Mouse (Mus musculus): Measurements from ENCODE around the gene Tex22. TPM values are rescaled to one million over a fixed set of nuclear protein-coding genes. Genes with fewer than 3 reads are reported as not detected.

The Tex22 gene
- polyA plus RNA-seq, 1 experiment, result not detected

DNA sequence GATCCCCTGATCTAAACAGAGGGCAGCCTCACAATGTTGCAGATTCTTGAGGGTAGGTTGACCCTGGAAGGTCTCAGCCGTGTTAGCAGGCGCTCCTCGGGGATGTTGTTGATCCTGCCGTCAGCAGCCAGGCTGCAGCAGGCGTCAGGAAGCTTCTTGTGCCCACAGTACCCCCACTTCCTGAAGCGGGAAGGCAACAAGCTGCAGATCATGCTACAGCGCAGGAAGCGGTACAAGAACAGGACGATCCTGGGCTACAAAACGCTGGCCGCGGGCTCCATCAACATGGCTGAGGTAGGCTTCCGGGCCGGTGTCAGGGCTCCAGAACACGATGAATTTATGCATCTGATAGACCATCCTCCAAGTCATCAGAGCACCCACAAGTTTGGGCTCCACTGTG lies 27.4 kb upstream of the Tex22 start:
- no peak for TF ChIP-seq GATA1 (IDR thresholded peaks at IDR 0.05; ENCODE audit: low read length)

DNA sequence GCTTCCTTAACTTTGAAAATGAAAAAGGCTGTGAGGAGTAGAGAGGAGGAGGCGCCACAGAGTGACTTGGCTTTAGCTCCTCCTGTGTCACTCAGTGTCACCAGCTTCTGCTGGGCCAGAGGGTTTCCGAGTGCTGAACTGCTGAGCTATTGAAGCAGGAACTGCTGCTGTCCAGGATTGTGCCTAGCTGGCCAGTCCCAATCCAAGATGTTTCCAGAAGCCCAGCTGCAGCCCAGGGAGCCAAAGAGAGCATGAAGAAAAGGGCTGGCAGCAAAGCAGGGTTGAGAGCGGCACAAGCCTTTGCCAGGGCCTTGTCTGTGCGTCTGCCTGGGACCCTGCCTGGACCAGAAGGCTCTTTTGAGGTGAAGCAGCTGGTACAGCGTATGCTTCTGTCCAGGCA lies 26.2 kb upstream of the Tex22 start:
- no peak for TF ChIP-seq GATA1 (IDR thresholded peaks at IDR 0.05; ENCODE audit: low read length)

DNA sequence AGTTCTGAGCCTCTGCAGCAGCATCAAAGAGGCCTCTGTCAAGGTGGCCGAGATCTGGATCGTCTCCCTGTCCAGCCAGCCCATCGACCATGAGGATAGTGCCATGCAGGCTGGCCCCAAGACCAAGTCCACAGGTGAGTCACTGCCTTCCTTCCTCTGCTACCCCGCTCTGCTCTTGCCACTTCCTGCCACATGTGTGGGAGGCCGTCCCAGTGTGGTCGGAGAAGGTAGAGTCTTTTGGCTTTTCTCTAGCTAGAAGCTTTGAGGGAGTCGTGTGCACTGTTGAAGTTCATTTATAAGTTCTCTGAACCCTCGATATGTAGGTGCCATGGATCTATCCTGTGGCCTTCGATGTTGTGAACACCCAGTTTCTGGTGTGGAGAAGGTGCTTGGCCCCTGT lies 24.5 kb upstream of the Tex22 start:
- TF ChIP-seq GATA1 (IDR thresholded peaks at IDR 0.05; ENCODE audit: low read length), result no peak

DNA sequence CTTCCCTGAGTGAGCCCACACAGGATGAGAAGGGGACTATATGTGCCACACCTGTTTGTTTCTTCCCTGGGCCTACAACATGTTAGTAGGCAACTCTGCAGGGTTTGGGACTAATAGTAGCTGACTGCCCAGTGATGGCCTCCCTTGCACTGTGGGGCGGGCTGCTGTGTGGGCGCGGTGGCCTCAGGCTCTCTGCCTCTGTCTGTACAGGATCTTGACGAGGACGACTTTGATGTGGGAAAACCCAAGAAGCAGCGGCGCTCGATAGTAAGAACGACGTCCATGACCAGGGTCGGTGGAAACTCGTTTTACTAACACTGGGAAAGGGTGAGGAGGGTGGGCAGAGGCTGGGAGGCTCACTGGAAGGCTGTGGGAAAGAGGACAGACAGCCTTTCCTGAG lies 23.6 kb upstream of the Tex22 start:
- no peak for TF ChIP-seq GATA1 (IDR thresholded peaks at IDR 0.05; ENCODE audit: low read length)

DNA sequence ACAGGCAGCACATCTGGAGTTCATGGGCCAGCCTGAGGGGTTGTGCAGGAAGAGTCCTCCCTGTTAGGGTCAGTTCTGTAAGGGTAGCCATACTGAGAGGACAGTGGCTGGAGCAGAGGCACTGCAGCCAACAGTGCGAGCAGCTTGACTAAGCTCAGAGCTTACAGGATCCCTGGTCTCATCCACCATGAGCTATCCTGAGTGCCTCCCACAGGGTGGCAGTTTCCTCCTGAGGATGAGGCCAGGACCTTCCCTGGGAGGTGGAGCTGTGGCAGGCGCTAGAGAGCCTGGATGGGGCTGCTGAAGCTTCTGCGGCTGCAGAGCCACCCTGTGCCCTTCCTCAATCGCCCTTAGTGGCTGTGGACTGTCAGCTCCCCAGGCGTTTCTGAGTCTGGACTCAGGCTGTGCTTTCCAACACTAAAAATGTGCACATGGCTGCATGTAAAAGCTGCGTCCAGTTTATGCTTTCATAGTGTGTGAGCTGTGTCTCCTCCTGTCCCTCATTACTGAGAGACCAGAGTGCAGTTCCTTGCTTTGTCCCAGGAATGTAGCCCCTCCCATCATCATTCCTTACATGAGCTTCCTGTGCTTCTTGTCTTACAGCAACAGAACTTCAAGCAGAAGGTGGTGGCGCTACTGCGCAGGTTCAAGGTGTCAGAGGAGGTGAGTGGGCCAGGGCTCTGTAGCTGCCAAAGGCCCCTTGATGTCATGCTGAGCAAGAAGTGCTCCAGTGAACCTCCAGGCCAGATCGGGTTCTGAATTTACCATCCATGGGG lies 22.5 kb upstream of the Tex22 start:
- no peak for TF ChIP-seq GATA1 (IDR thresholded peaks at IDR 0.05; ENCODE audit: low read length)

DNA sequence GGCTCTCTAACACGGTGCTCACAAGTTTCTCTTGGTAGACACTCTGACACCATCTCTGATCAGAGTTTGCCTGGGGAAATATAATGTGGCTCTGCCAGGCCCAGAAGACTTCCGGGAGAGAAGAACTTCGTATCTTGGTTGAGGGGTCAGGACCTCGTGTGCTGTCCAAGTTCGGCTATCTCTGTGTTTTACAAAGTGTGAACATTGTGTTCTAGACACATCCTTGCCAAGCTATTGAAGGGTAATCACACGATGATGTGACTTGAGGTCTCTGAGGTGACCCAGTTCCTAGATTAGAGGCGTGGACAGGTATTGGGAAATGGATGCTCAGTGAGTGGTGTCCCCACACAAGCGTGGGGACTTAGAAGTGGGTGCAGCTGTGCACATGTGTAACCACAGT lies 18.2 kb upstream of the Tex22 start:
- TF ChIP-seq GATA1 (IDR thresholded peaks at IDR 0.05; ENCODE audit: low read length), result no peak

DNA sequence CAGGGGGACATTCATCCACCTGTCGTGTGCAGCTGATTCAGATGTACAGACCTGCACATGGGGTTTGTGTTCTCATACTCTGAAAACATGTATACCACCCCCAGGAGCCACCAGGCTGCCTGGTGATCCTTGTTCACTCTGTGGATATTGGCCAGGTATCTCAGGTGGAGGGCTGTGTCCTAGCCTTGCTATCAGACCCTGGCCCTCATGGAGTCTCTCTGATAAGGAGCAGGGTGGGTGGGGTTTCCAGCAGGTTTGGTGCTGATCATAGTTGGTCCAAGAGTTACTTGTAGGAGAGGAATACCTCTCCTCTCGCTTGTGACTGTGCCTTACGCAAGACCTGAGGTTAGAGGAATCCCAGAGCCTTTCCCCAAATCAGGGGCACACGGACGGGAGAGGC lies 14.1 kb upstream of the Tex22 start:
- TF ChIP-seq GATA1 (IDR thresholded peaks at IDR 0.05; ENCODE audit: low read length), result no peak

DNA sequence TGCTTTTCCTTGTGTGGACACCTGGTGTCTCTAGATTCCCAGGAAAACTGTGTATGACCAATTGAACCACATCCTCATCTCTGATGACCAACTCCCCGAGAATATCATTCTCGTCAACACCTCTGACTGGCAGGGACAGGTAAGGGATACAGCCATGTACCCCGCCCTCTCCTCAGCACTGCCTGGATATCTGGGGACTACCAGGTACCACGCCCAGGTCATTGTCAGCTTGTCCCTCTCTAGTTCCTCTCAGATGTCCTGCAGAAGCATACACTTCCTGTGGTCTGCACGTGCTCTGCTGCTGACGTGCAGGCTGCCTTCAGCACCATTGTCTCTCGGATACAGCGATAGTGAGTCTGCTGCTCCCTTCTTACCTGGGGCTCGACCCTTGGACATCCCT lies 12.7 kb upstream of the Tex22 start:
- no peak for TF ChIP-seq GATA1 (IDR thresholded peaks at IDR 0.05; ENCODE audit: low read length)

DNA sequence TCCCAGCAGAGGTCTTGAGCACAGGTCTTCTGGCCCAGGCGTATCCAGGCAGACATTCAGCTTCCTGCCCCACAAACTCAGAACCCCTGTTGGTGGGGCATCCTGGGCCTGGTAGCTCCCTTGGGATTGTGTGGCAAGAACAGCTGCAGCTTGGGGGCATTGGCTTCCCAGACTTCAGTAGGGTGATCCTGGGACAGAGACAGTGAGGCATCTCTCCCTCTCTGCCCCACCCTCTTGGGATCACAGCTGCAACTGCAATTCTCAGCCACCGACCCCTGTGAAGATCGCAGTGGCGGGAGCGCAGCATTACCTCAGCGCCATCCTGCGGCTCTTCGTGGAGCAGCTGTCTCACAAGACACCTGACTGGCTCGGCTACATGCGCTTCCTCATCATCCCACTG lies 12.1 kb upstream of the Tex22 start:
- no peak for TF ChIP-seq GATA1 (IDR thresholded peaks at IDR 0.05; ENCODE audit: low read length)

DNA sequence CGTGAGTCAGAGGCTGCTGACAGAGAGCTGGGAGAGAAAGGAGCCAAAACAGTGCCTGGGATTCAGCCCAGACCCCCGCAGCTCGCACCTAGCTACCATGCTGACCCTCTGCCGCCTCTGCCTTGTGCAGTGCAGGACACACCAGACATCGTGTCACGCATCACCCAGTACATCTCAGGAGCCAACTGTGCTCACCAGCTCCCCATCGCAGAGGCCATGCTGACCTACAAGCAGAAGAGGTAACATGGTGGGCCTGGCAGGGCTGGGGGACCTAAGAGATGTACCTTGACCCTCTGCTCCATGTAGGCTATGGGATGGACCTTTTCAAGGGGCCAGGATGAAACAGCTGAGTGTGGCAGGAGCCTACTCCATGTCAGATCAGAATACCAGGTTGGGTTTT lies 10.6 kb upstream of the Tex22 start:
- no peak for TF ChIP-seq GATA1 (IDR thresholded peaks at IDR 0.05; ENCODE audit: low read length)

DNA sequence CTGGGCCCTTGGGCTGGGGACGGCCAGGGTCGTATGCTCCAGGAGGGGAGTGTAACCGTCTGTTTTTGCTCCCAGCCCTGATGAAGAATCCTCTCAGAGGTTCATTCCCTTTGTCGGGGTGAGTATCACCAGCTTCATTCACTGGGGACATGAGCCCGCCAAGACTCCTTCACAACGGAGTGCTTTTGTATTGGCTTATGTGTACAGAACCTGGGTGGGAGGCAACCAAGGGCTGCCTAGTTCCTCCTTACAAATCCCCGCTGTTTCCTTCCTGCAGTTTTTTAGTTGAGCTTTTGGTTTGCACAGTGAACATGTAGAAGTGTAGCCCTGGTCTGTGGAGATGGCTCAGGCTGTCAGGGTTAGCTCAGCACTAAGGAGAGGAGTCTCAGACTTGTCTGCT lies 6.3 kb upstream of the Tex22 start:
- no peak for TF ChIP-seq GATA1 (IDR thresholded peaks at IDR 0.05; ENCODE audit: low read length)

DNA sequence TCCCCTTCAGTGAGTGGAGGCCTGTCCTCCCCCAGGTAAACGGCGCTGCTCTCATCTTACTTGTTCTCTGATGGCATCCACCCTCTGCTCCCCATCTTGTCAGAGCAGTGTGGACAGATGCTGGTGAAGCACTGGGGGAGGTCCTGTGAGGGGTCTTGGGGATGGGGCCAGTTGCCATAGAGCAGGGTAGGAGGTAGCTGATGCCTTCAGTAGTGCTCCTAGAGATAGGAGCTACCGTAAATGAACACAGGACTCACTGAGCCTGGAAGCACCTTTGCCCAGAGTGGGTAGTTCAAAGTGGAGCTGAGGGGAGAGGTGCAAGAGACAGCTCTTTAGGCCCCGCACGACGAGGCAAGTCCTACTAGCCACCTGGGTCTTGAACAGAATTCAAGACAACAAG lies 4.9 kb upstream of the Tex22 start:
- TF ChIP-seq GATA1 (IDR thresholded peaks at IDR 0.05; ENCODE audit: low read length), result no peak

DNA sequence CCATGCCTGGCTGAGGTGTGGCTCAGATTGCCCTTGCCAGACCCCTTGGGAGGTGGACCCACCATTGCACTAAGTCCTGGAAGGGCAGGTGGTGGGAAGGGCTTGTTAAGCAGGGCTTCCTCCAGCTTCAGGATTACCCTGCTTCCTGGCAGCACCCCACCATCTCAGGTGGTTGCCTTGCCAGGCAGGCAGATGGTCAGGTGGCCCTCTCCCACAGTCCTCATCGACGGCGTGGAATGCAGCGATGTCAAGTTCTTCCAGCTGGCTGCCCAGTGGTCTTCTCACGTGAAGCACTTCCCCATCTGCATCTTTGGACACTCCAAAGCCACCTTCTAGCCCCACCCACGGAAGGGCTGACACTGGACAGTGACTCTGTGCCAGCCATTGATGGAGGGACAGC lies 3.0 kb upstream of the Tex22 start:
- no peak for TF ChIP-seq GATA1 (IDR thresholded peaks at IDR 0.05; ENCODE audit: low read length)

DNA sequence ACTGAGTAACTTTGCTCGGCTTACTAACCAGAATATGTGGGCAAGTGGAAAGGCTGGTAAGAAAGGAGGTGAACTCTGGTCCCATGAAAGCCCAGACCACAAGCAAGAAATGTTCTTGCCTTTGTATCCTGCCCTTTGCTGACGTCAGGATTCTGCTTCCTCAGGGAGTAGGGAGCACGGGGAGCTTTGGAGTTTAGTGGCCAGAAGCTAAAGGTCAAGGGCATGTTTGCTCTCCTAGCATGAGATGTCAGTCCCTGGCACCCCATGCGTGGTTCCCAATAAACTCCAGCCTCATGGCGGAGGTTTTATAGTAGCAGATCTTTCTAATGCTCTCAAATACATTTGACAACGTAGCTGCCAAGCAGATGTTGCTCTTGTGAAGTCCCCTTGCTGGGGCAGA lies 2.5 kb upstream of the Tex22 start:
- no peak for TF ChIP-seq GATA1 (IDR thresholded peaks at IDR 0.05; ENCODE audit: low read length)

DNA sequence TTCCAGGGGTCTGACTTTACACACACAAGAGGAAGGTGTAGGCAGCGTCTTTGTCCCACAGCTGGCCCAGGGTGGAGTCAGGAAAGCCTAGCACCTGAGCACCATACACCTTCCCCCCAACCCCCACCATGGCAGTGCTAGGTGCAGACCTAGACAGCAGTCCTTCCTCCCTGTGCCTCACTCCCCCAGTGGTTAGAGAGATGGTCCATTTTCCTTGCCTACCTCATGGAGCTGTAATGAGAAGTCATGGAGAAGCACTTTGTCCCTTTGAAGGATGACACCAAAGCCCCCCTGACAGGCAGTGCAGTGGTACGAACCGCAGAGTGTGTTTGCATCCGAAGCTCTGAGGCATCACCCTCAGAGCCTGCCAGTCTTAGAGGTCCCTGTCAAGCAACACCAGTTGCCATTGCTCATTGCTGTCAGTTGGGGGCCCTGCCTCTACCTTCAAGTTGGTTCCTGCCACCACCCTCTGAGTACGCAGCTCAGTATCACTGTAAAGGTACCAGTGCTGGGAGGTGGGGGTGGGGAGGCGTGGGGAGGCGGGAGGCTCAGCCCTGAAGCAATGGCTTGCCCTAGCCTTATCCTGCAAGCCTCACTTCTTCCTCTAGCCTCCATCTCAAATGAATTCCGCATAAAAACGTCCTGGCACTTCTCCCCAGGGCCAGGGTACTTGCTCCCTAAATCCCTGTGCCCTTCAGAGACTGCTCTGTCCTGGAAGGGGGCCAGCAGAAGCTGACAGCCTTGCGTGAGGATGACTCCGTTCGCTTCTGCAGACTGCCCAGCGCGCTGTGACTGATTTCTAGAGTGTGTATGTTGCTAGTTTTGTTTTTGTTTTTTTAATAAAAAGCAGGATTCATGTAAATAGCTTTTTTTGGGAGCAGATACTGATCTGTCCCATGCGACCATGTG lies 628 bp upstream of the Tex22 start:
- TF ChIP-seq GATA1 (IDR thresholded peaks at IDR 0.05; ENCODE audit: low read length), result no peak

DNA sequence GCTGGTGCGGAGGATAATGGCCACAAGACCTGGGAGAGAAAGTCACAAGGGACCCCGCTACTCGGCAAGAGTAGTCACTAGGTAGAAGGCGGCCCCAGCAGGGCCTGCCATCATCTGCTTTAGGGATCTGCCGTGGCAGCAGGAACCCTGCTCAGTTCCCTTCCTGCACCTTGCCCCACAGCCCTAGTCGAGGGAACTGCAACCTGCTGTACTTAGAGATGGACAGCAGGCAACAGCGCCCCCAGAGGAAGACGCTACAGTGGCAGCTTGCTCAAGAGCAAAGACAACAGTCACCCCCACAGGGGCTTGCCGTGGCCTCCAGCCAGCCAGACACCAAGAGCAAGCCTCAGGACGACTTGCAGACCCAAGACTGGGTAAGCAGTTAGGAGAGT lies 757 bp downstream of the Tex22 start:
- no peak for TF ChIP-seq GATA1 (IDR thresholded peaks at IDR 0.05; ENCODE audit: low read length)

DNA sequence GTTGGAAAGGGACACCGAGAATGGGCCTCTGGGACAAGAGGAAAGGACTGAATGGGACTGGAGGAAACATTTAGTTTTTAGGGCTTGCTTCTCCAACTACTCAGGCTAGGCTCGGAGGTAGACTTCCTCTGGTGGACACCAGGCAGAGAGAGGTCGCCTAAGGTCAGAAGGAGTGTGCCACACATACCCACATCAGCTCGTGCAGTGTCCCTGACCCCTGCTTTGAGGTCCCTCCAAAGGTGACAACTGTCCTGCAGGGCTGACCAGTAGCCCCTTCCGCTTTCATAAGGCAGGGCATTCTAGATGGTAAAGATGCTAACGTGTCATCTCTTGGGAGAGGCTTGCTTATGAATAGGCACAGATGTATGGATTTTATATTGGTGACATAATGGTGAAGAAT lies 1.2 kb downstream of the Tex22 start:
- TF ChIP-seq GATA1 (IDR thresholded peaks at IDR 0.05; ENCODE audit: low read length), result no peak

Data from G1E-ER4 (cell line).